Mouse (Mus musculus) hematopoietic stem cell, adult 5-6 weeks (primary cell): ENCODE data around the gene Gm5580. TPM values are rescaled to one million over a fixed set of nuclear protein-coding genes. Genes with fewer than 3 reads are reported as not detected.
"Not testable (repeated sequence)": the region's sequence is repeated elsewhere in the genome, so short reads cannot be mapped to it uniquely, and the experiment has no call there.

ENCODE experiments used
- ATAC-seq, 2 experiments: fragments of 125-278 bp in 1 of 2; replicated peaks in 1 of 2; 2 replicates each; pipeline ENCODE4 v1.8.0; 2016 to 2017; ENCODE audit warnings: inconsistent platforms in 2 of 2, mild to moderate bottlenecking in 2 of 2, moderate number of reproducible peaks in 2 of 2, low read depth in 1 of 2, moderate TSS enrichment in 1 of 2; ENCODE audit not compliant: low FRiP score in 2 of 2, poor library complexity in 2 of 2, severe bottlenecking in 2 of 2, insufficient read depth in 1 of 2, low TSS enrichment in 1 of 2
- total RNA-seq: library from RNA; stranded (forward); fragments of 172-1452, 232-1000 nt; gene quantifications from 2 replicates; pipeline ENCODE4 v1.2.3, GENCODE M21; 2017

The Gm5580 gene
- total RNA-seq, result 0.15 and 0.81 TPM in 2 replicates

DNA sequence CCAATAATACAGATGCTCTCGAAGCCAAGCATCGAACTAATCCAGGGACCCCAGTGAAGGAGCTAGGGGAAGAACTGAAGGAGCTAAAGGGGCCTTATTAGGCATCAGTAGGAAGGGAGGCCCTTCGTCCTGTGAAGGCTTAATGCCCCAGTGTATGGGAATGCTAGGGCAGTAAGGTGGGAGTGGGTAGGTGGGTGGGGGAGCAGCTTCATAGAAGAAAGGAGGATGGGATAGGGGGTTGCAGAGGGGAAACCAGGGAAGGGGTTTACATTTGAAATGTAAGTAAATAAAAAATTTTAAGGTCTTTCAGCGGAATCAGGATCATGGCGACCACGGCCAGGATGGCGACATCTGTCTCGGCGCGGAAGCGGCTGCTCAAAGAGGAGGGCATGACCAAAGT is at the start of gene Gm5580:
Gene Gm5580 (plus strand): TSS at position 301 of the 400 bp plus-strand sequence.
- ATAC-seq, result not testable (repeated sequence)

DNA sequence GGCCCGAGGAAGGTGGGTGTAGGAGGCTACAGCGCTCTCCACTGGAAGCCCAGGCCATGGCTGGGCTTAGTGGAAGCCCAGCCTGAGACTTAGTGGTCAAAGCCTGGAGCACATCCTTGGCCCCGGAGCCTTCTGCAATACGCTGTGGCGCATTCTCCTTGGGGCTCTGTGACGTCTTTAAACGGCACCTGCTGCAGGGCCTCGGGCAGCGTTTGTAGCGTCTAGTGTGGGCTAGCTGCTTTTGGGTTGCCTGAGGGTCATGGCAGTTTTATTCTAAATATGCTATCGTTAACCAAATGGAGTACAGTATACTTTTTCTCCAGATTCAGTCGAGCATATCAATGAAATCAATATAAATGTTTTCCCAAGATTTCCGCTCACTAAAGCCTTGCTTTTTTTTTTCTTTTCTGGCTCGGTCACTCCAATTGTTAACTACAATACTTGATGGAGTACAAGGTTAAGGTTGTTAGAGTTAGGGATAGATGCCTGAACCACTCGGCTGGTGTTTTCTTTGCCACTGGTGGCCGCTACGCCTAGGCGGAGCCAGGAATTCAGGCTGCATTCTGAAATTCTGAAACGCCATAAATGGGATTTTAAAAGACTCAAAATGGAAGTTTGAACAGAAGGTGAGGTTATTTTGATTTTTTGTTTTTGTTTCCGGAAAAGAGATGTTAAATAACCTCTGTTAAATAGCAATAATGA is 44.5 kb upstream of the Gm5580 start, which contains the start of gene Olfr212:
Gene Olfr212 (plus strand): TSS at position 215 of the 702 bp plus-strand sequence.
- ATAC-seq, result 0 out of 4 replicates have a peak, but pooled peaks of 1 of the 2 experiments have one; percentile 48

DNA sequence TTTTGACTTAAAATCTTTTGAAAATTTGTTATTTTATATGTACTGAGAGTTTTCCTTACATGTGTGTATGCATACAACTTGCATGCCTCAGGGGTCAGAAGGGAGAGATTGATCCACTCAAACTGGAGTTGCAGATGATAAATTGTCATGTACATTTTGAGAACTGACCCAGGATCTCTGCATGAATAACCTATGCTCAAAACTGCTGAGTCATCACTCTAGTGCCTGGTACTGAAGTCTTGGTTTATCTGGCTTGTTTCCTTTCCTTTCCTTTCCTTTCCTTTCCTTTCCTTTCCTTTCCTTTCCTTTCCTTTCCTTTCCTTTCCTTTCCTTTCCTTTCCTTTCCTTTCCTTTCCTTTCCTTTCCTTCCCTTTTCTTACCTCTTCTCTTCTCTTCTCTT is 36.1 kb upstream of the Gm5580 start:
- ATAC-seq, result no peak

DNA sequence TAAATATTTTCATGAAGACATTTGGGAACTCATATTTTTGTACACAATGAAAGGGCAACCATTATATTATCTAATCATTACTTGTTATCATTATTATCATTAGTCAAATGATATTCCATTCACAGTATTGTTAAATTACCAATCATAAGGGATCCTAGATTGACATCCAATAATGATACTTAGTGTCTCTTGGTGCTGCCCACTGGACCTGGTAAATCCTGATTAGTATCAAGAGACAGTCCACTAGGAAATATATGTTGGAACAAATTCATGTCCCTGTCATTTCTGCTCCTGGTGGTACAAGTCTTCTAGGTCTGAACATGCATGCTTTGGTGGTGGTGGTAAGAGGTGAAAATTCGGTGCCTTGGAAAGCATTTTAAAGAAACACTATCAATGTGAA is 12.8 kb upstream of the Gm5580 start, which contains the start of gene Olfr213:
Gene Olfr213 (plus strand): TSS at position 301 of the 400 bp plus-strand sequence.
- ATAC-seq, result no peak

DNA sequence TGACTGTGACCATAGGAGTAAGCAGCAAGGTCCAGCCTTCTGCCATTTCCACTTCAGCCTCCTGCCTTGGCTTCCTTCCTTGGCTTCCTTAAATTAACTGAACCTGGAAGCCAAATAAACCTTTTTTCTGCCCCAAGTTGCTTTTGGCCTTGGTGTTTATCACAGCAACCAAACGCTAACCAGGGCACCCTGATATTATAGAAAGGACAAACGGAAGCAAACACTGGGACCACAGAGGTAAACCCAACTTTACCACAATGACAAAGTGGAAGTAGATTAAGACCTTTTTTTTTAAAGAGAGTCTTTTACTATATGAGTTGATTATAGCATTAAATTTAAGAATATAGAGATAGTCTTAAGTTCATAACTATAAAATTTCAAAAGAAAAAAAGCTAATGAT is 8.4 kb upstream of the Gm5580 start:
- ATAC-seq, result 0 out of 4 replicates have a peak, but pooled peaks of 1 of the 2 experiments have one; percentile 12

DNA sequence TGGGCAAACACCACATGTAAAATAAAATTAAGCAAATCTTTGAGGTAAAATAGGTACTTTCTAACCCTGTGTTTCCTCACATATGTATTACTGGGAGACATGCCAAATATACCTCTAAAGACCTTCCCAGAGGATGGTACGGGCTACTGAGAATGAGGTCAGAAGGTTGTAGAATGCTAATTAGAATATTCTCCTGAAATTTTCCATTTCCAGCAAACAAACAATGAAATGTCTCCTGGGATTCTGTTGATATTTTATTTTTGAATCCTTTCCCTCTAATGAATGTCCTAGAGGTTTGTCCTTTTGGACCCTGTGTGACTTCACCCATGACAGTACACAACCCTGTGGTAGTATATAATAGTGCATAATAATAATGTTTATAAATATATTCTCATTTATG is 3.0 kb downstream of the Gm5580 start, which contains the start of gene Olfr214:
Gene Olfr214 (plus strand): TSS at position 301 of the 400 bp plus-strand sequence.
- ATAC-seq, result no peak

DNA sequence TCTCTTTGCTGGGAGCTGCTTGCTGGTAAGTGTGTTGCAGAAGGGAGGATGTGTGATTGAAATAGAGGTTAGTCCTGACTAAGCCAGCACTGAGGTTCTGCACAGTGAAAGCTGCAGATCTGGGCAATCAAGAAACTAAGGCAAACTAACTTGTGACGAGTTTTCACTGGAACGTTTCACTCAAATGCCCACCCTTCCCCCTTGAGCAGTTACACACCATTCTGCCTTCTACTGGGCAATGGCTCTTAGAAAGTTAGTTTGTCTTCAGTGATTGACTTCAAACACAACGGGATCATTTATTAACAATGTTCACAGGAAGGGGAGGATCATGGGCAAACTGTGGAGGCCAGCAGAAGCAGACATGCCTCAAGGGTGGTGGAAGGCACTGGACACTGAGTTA is 4.0 kb downstream of the Gm5580 start:
- ATAC-seq, result no peak

DNA sequence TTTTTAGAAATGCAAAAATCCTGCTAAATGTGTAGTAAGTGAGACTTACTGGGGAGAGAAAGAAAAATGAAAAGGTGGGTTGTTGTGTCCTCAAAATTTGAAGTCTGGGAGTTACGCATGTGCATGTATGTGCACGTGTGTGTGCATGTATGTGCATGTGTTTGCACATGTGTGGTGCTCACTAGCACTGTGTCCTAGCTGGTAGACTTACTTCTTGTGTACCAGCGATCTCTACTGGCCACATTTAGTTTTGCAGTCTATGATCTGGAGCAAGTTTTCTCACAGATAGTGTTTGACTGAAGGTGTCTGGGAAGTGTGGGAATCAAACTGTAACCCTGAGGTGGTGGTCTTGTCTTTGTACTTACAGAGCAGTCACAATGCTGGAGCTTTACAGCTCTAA is 18.9 kb downstream of the Gm5580 start:
- peak; percentile 66 to 67; a peak in 3 of 4 replicates for ATAC-seq

DNA sequence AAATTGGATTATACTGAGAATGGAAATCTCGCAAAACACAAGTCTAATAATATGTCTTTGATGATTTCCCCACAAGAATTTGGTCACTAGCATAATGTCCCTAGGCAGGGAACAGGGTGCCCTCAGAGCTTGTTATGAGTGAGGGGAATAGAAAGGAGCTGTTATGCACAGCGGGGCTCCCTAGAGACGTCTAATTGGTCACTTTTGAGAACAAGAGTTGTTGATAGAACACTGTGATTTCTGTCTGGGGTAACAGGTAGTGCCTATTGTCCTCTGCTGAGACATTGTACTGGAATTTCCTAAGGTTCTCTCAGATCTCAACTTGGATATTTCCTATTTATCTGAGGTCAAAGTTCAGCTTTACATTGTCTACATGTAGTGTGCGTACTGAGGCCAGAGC is 33.2 kb downstream of the Gm5580 start, which contains the start of gene Olfr215:
Gene Olfr215 (minus strand): TSS at position 101 of the 400 bp plus-strand sequence.
- ATAC-seq, result no peak

DNA sequence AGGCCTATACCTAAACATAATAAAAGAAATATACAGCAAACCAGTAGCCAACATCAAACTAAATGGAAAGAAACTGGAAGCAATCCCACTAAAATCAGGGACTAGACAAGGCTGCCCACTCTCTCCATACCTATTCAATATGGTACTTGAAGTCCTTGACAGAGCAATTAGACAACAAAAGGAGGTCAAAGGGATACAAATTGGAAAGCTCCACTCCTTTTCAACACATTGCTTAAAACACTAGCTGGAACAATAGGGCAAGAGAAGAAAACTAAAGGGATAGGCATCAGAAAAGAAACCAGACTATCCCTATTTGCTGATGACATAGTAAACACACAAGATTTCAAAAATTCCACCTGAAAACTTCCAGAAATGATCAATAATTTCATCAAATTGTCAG is 50.0 kb downstream of the Gm5580 start:
- not testable (repeated sequence) for ATAC-seq

Other genes with a start within 250 kb of the Gm5580 start
- gene March8, start 213.1 kb upstream of the Gm5580 start, total RNA-seq, result 12.9 and 34.2 TPM in 2 replicates
- 10.5 and 15.2 TPM in 2 replicates for gene Alox5, start 90.0 kb upstream of the Gm5580 start, total RNA-seq
- not detected in 2 replicates for gene Olfr211, start 62.0 kb upstream of the Gm5580 start, total RNA-seq
- gene Olfr212, start 44.6 kb upstream of the Gm5580 start, total RNA-seq, result not detected in 2 replicates
- gene Olfr213, start 12.7 kb upstream of the Gm5580 start, total RNA-seq, result not detected in 2 replicates
- gene Olfr214, start 3.1 kb downstream of the Gm5580 start, total RNA-seq, result not detected in 2 replicates
- not detected in 2 replicates for gene Olfr215, start 33.1 kb downstream of the Gm5580 start, total RNA-seq
- 73.9 and 95.2 TPM in 2 replicates for gene Zfp422, start 77.9 kb downstream of the Gm5580 start, total RNA-seq
- 0.75 and 1.7 TPM in 2 replicates for gene Depp1, start 99.5 kb downstream of the Gm5580 start, total RNA-seq
- 11.0 and 20.5 TPM in 2 replicates for gene Rassf4, start 122.8 kb downstream of the Gm5580 start, total RNA-seq
- 0.19 TPM in 1 of 2 replicates, not detected in the other for gene Tmem72, start 165.8 kb downstream of the Gm5580 start, total RNA-seq